Mouse (Mus musculus): ENCODE data around the gene Eif4g3.

- no peak for TF ChIP-seq CTCF (IDR thresholded peaks at IDR 0.05; ENCODE audit: low read depth, low read length)
- TF ChIP-seq GATA1 (IDR thresholded peaks at IDR 0.05; ENCODE audit: borderline replicate concordance, low read length) = no peak
- TF ChIP-seq TAL1 (conservative IDR thresholded peaks at IDR 0.05; ENCODE audit: low read depth, low read length) = no peak
Measured at GRCm38 (mm10) chr4:138041566-138042256, 48.9 kb downstream of the Eif4g3 start.
